Mouse (Mus musculus) kidney, postnatal 0 days (tissue): Measurements from ENCODE around the gene Dgkd. TPM values are rescaled to one million over a fixed set of nuclear protein-coding genes. Genes with fewer than 3 reads are reported as not detected.
A peak's percentile ranks its signal among the peaks of the same experiment; 100 is the strongest.

ENCODE experiments used
- ATAC-seq: fragments of 200-750 bp; cut with Nextera tagmentation; replicated peaks from 2 replicates; pipeline ENCODE4 v1.8.0; 2017; ENCODE audit warnings: low read depth, moderate number of reproducible peaks, moderate TSS enrichment, moderate library complexity; ENCODE audit not compliant: low FRiP score
- DNase-seq: peaks from one replicate; pipeline ENCODE4 v3.0.0-alpha.2; 2016; ENCODE audit warnings: low spot score
- H3K27ac ChIP-seq: fragments of 300-500 bp; sonication (generic); 2 replicates; pipeline ENCODE4 v1.5.1; 2014; ENCODE audit warnings: mild to moderate bottlenecking
- H3K27me3 ChIP-seq: fragments of 300-500 bp; sonication (generic); 2 replicates; pipeline ENCODE4 v1.6.1; 2014; ENCODE audit warnings: low read length, mixed read lengths; ENCODE audit not compliant: insufficient read depth
- H3K36me3 ChIP-seq: fragments of 300-500 bp; sonication (generic); 2 replicates; pipeline ENCODE4 v1.6.1; 2014; ENCODE audit warnings: low read length, mixed read lengths; ENCODE audit not compliant: insufficient read depth
- H3K4me1 ChIP-seq: fragments of 300-500 bp; sonication (generic); replicated peaks from 2 replicates; pipeline ENCODE4 v1.6.1; 2014; ENCODE audit warnings: antibody characterized with exemption, low read length, mixed read lengths; ENCODE audit not compliant: insufficient read depth
- H3K4me2 ChIP-seq: fragments of 300-500 bp; sonication (generic); 2 replicates; pipeline ENCODE4 v1.6.1; 2014; ENCODE audit warnings: mild to moderate bottlenecking, low read length, moderate library complexity, mixed read lengths
- H3K4me3 ChIP-seq: fragments of 300-500 bp; sonication (generic); replicated peaks from 2 replicates; pipeline ENCODE4 v1.5.1; 2014; ENCODE audit warnings: low read depth, low read length
- H3K9ac ChIP-seq: fragments of 300-500 bp; sonication (generic); 2 replicates; pipeline ENCODE4 v1.6.1; 2014; ENCODE audit warnings: low read depth, low read length
- H3K9me3 ChIP-seq: fragments of 300-500 bp; sonication (generic); replicated peaks from 2 replicates; pipeline ENCODE4 v1.6.1; 2016; ENCODE audit warnings: low read length, inconsistent platforms, mixed read lengths
- CTCF ChIP-seq: IDR thresholded peaks from 2 replicates; pipeline ENCODE4 v1.5.1; 2016; ENCODE audit warnings: antibody characterized with exemption, low read depth, mild to moderate bottlenecking, moderate library complexity
- WGBS: fragments of 180-500 bp; shearing (Covaris S2); extraction: QIAGEN DNeasy Blood & Tissue Kit; methylation state at CpG from one replicate; pipeline ENCODE4 v1.1.7; 2014; 5-methylcytosine and 5-hydroxymethylcytosine counted together
- polyA plus RNA-seq: library from polyadenylated mRNA; unstranded; fragments of >200 nt; fragmentation: Nextera tagmentation; extraction: Ambion mirVana; gene quantifications from 2 replicates; pipeline ENCODE4 v1.2.1, GENCODE M21; 2015

Gene Dgkd
- polyA plus RNA-seq, 1 experiment from 2014 or later, result 19.8 TPM

GRCm38 (mm10) chr1:87892499-87892898 lies 39.4 kb downstream of the Dgkd start:
- Histone ChIP-seq H3K27ac (no peak overlapping the region), H3K27me3 (no peaks in the 10 kb centered on the region), H3K36me3 (no peaks in the 10 kb centered on the region), H3K4me2 (no peak overlapping the region), H3K4me1 (no peaks in the 10 kb centered on the region), H3K9me3 (no peaks in the 10 kb centered on the region), H3K4me3 (no peak overlapping the region), H3K9ac (no peak overlapping the region)
- WGBS, result 78% methylated on average over 2 of the region's 2 CpGs
- TF ChIP-seq CTCF, result no peak
- ATAC-seq, result no peak
- DNase-seq, result no peak

- H3K4me2 ChIP-seq, result no peak overlapping the region
- no peaks in the 10 kb centered on the region for H3K9me3 ChIP-seq
- H3K27ac ChIP-seq, result no peak overlapping the region
- no peaks in the 10 kb centered on the region for H3K27me3 ChIP-seq
- H3K4me3 ChIP-seq, result no peak overlapping the region
- WGBS, result 94% methylated on average over 4 of the region's 4 CpGs
- no peaks in the 10 kb centered on the region for H3K4me1 ChIP-seq
- H3K36me3 ChIP-seq, result no peaks in the 10 kb centered on the region
- H3K9ac ChIP-seq, result no peak overlapping the region
- ATAC-seq (no peak), DNase-seq (no peak)
- TF ChIP-seq CTCF, result no peak
Measured at GRCm38 (mm10) chr1:87893414-87893813, 40.3 kb downstream of the Dgkd start.

GRCm38 (mm10) chr1:87896921-87897320 lies 43.8 kb downstream of the Dgkd start:
- ATAC-seq (no peak), DNase-seq (no peak)
- 66% methylated on average over 2 of the region's 2 CpGs for WGBS
- Histone ChIP-seq H3K4me3 (no peak overlapping the region), H3K9ac (no peak overlapping the region), H3K4me1 (no peaks in the 10 kb centered on the region), H3K27me3 (no peaks in the 10 kb centered on the region), H3K27ac (no peak overlapping the region), H3K9me3 (no peaks in the 10 kb centered on the region), H3K4me2 (no peak overlapping the region), H3K36me3 (no peaks in the 10 kb centered on the region)
- TF ChIP-seq CTCF, result no peak

- Histone ChIP-seq H3K4me1 (no peaks in the 10 kb centered on the region), H3K36me3 (no peaks in the 10 kb centered on the region), H3K4me3 (no peak overlapping the region), H3K27me3 (no peaks in the 10 kb centered on the region), H3K4me2 (no peak overlapping the region), H3K9me3 (no peaks in the 10 kb centered on the region), H3K27ac (no peak overlapping the region), H3K9ac (no peak overlapping the region)
- DNase-seq (no peak), ATAC-seq (no peak)
- TF ChIP-seq CTCF, result no peak
- 81% methylated on average over 2 of the region's 2 CpGs for WGBS
Measured at GRCm38 (mm10) chr1:87899701-87900100, 46.6 kb downstream of the Dgkd start.

- WGBS, result 73% methylated on average over 6 of the region's 6 CpGs
- no peaks in the 10 kb centered on the region for H3K9me3 ChIP-seq
- H3K27ac ChIP-seq, result peak overlapping the region; percentile 50; the same call in 1 of the 2 replicates
- ATAC-seq (no peak; the same call in 1 of the 2 replicates), DNase-seq (peak; percentile 49)
- no peaks in the 10 kb centered on the region for H3K36me3 ChIP-seq
- no peak overlapping the region for H3K4me3 ChIP-seq
- H3K9ac ChIP-seq, result no peak overlapping the region
- H3K4me2 ChIP-seq, result no peak overlapping the region
- H3K27me3 ChIP-seq, result no peaks in the 10 kb centered on the region
- TF ChIP-seq CTCF, result no peak
- H3K4me1 ChIP-seq, result no peaks in the 10 kb centered on the region
Measured at GRCm38 (mm10) chr1:87900979-87901378, 47.9 kb downstream of the Dgkd start.

DNA sequence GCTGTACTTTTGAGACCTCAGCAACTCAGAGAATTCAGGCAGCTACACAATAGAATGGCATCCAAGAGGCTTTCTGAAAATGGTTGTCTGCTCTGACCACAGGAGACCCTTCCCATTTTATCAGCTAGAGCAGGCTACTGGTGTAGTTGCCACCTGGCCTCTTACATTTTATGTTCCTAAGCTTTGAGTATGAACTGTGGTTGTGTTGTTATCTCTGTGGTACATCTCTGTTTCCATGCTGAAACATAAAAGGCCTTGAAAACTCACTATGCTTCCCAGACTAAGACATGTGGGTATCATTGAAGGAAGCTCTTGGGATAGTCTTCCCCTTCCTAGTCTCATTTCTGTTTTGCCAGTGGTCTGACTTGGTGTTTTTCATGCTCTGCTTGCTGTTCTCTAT lies 49.1 kb downstream of the Dgkd start:
- H3K4me2 ChIP-seq, result no peak overlapping the region
- DNase-seq (no peak), ATAC-seq (no peak)
- H3K9me3 ChIP-seq, result no peaks in the 10 kb centered on the region
- no peak overlapping the region for H3K4me3 ChIP-seq
- no peak for TF ChIP-seq CTCF
- no peaks in the 10 kb centered on the region for H3K4me1 ChIP-seq
- H3K27ac ChIP-seq, result no peak overlapping the region
- H3K36me3 ChIP-seq, result no peaks in the 10 kb centered on the region
- H3K27me3 ChIP-seq, result no peaks in the 10 kb centered on the region
- H3K9ac ChIP-seq, result no peak overlapping the region

- no peaks in the 10 kb centered on the region for H3K27me3 ChIP-seq
- ATAC-seq, result no peak
- H3K36me3 ChIP-seq, result no peaks in the 10 kb centered on the region
- WGBS, result 85% methylated on average over 5 of the region's 5 CpGs
- DNase-seq, result no peak
- no peak overlapping the region for H3K4me2 ChIP-seq
- H3K27ac ChIP-seq, result no peak overlapping the region
- peak; percentile 29; the same call in 1 of the 2 replicates for TF ChIP-seq CTCF
- H3K4me1 ChIP-seq, result no peaks in the 10 kb centered on the region
- no peaks in the 10 kb centered on the region for H3K9me3 ChIP-seq
- no peak overlapping the region for H3K4me3 ChIP-seq
- H3K9ac ChIP-seq, result no peak overlapping the region
Measured at GRCm38 (mm10) chr1:87906361-87906956, 53.4 kb downstream of the Dgkd start.
